Mouse (Mus musculus): Measurements from ENCODE around the gene Ugt1a1. TPM values are rescaled to one million over a fixed set of nuclear protein-coding genes. Genes with fewer than 3 reads are reported as not detected.

Ugt1a1 gene
- total and polyA plus RNA-seq, 2 experiments from 2014 or later: not detected

DNA sequence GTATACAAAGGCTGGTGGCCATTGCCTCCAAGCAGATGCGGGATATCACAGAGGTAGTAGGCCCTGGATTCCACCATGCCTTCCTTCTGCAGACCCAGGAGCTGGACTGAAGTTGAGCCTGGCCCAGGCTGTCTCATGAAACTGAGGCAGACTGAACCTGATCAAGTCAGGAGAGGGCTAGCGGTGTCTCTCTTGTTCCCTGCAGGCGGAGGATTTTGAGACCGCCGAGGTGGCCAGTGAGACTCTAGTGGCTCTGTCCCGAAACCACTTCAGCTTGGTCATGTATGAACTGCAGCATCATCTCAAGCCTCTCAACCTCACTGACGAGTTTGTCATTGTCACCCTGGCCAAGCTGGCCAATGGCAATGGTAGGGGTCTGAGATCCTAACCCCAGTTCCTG is 18.7 kb downstream of the Ugt1a1 start:
- no peaks in the 10 kb centered on the region for H3K36me3 ChIP-seq (ENCODE audit: insufficient read depth, low read length)
- H3K27ac ChIP-seq (ENCODE audit: low read depth, low read length): no peak overlapping the region
- H3K4me2 ChIP-seq (ENCODE audit: low read depth, low read length, poor library complexity, severe bottlenecking): no peak overlapping the region
- peaks cover 100% of the 10 kb centered on the region for H3K9me3 ChIP-seq (ENCODE audit: low read length)
- ATAC-seq (ENCODE audit: low FRiP score) (no peak), DNase-seq (ENCODE audit: low spot score) (no peak)
- no peak for TF ChIP-seq CTCF (IDR thresholded peaks at IDR 0.05)
- no peak overlapping the region for H3K9ac ChIP-seq (replicated peaks; ENCODE audit: low read length, poor library complexity, severe bottlenecking)
- no peaks in the 10 kb centered on the region for H3K27me3 ChIP-seq (ENCODE audit: insufficient read depth, low read length)
- no peaks in the 10 kb centered on the region for H3K4me1 ChIP-seq (ENCODE audit: insufficient read depth, low read length)
- 73% methylated on average over 7 of the region's 7 CpGs for WGBS
- H3K4me3 ChIP-seq (ENCODE audit: low read depth, low read length): no peak overlapping the region

DNA sequence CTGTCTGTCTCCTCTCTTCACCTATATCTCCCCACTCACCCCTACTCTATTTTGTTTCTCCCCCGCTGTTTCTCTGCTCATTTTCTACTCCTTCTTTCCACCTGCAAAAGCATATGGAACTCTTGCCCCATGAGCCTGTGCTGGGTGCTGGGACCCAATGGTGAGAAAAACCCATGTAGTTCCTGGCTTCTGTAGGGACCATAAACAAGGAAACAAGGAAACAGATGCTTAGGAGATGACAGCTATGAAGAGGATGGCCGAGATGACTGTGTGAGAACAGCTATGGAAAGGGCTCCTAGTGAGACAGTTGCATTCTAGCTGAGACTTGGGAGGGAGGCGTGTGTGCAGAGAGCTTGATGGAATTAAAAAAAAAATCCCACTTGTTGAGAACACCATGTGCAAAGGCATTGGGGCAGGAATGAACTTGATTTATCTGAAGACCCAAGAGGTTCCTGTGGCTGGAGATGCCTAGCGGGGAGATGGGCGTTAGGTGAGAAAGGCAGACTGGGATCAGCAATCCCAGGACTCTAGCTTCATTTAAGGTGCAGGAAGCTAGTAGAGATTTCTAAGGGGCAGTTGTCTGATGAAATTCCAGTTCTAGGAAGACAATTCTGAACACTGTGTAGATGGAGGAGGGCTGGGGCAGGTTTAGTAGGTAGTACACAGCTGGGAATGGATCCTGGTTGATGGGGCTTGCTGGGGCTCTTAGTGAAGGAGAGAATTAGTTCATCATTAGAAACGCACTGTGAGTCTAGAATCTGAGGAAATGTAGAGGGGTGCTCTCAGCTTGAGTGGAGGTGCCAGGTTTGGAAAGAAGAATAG is 19.4 kb downstream of the Ugt1a1 start:
- WGBS: 72% methylated on average over 6 of the region's 6 CpGs
- ATAC-seq (ENCODE audit: low FRiP score): no peak
- no peak overlapping the region for H3K27ac ChIP-seq (ENCODE audit: low read depth, low read length)
- TF ChIP-seq CTCF (IDR thresholded peaks at IDR 0.05): no peak
- H3K27me3 ChIP-seq (ENCODE audit: insufficient read depth, low read length): no peaks in the 10 kb centered on the region
- no peak for DNase-seq (ENCODE audit: low spot score)
- no peaks in the 10 kb centered on the region for H3K36me3 ChIP-seq (ENCODE audit: insufficient read depth, low read length)
- H3K4me2 ChIP-seq (ENCODE audit: low read depth, low read length, poor library complexity, severe bottlenecking): no peak overlapping the region
- no peak overlapping the region for H3K4me3 ChIP-seq (ENCODE audit: low read depth, low read length)
- no peaks in the 10 kb centered on the region for H3K4me1 ChIP-seq (ENCODE audit: insufficient read depth, low read length)
- H3K9ac ChIP-seq (replicated peaks; ENCODE audit: low read length, poor library complexity, severe bottlenecking): no peak overlapping the region
- peaks cover 100% of the 10 kb centered on the region for H3K9me3 ChIP-seq (ENCODE audit: low read length)

DNA sequence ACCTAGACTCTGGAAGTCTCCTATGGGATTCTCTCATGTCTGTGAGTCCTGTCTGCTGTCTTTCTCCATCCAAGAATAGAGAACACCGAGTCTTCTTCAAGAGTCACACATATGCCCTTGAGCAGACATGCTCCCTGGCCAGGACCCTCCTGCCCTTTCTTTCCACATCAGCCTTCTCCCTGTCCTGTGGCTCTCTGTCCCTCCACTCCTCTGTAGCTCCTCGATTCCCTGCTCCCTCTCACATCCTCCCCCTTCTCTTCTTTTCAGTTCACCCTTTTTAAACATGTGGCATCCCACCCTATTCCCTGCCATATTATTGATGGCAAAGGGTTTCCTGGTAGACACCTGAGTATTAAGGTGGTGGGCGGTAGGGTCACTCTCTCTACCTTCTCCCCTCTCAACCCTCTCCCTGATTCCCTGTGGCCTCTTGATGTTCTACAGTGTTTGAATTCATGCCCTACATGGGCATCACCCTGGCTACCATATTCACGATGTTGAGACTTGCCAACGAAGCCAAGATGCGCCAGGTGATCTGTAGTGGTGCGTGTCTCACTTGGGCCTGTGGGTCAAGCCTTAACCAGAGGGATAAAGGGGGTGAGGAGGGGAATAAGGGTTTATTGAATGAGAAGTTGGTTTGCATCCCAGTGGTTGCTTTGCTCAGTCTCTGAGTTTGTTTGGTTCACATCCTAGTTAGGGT is 20.2 kb downstream of the Ugt1a1 start:
- peaks cover 98% of the 10 kb centered on the region for H3K9me3 ChIP-seq (ENCODE audit: low read length)
- no peak for DNase-seq (ENCODE audit: low spot score)
- H3K4me2 ChIP-seq (ENCODE audit: low read depth, low read length, poor library complexity, severe bottlenecking): no peak overlapping the region
- no peak overlapping the region for H3K27ac ChIP-seq (ENCODE audit: low read depth, low read length)
- WGBS: 68% methylated on average over 7 of the region's 7 CpGs
- no peak overlapping the region for H3K4me3 ChIP-seq (ENCODE audit: low read depth, low read length)
- H3K36me3 ChIP-seq (ENCODE audit: insufficient read depth, low read length): no peaks in the 10 kb centered on the region
- no peak for TF ChIP-seq CTCF (IDR thresholded peaks at IDR 0.05)
- ATAC-seq (ENCODE audit: low FRiP score): no peak
- no peaks in the 10 kb centered on the region for H3K27me3 ChIP-seq (ENCODE audit: insufficient read depth, low read length)
- H3K4me1 ChIP-seq (ENCODE audit: insufficient read depth, low read length): no peaks in the 10 kb centered on the region
- H3K9ac ChIP-seq (replicated peaks; ENCODE audit: low read length, poor library complexity, severe bottlenecking): no peak overlapping the region

DNA sequence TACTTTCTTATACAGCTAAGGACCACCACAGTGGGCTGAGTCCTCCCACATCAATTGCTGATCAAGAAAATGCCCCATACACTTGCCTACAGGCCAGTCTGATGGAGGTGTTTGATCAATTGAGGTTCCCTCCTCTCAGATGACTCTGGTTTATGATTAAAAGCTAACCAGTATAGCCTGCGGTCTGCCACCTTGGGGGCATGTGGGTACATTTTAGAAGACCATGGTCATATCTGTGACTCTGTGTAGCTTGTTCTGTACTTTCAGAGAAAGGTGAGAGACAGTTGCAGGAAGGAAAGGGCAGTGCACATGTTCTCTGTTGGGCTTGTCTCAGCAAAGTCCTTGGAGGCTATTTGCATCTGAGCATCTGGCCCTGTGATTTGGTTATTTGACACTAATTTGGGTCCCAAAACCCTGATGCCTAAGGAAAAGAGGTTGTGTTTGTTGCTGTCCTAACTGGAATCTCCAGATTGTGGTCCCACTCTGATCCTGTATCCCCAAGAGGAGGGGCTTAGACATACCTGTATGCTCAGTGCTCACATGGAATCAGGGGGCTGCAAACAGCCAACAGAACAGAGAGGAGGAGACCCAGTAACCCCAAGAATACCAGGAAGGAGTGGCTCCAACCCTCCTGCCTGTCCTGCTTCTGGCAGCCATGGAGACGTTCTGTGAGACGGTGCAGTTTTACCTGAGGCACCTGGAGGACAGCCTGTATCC is 21.1 kb downstream of the Ugt1a1 start:
- ATAC-seq (ENCODE audit: low FRiP score) (no peak), DNase-seq (ENCODE audit: low spot score) (no peak)
- H3K9me3 ChIP-seq (ENCODE audit: low read length): peaks cover 98% of the 10 kb centered on the region
- no peak overlapping the region for H3K9ac ChIP-seq (replicated peaks; ENCODE audit: low read length, poor library complexity, severe bottlenecking)
- no peak overlapping the region for H3K27ac ChIP-seq (ENCODE audit: low read depth, low read length)
- no peaks in the 10 kb centered on the region for H3K4me1 ChIP-seq (ENCODE audit: insufficient read depth, low read length)
- no peak for TF ChIP-seq CTCF (IDR thresholded peaks at IDR 0.05)
- H3K4me2 ChIP-seq (ENCODE audit: low read depth, low read length, poor library complexity, severe bottlenecking): no peak overlapping the region
- 58% methylated on average over 3 of the region's 3 CpGs for WGBS
- no peaks in the 10 kb centered on the region for H3K36me3 ChIP-seq (ENCODE audit: insufficient read depth, low read length)
- H3K27me3 ChIP-seq (ENCODE audit: insufficient read depth, low read length): no peaks in the 10 kb centered on the region
- H3K4me3 ChIP-seq (ENCODE audit: low read depth, low read length): no peak overlapping the region

DNA sequence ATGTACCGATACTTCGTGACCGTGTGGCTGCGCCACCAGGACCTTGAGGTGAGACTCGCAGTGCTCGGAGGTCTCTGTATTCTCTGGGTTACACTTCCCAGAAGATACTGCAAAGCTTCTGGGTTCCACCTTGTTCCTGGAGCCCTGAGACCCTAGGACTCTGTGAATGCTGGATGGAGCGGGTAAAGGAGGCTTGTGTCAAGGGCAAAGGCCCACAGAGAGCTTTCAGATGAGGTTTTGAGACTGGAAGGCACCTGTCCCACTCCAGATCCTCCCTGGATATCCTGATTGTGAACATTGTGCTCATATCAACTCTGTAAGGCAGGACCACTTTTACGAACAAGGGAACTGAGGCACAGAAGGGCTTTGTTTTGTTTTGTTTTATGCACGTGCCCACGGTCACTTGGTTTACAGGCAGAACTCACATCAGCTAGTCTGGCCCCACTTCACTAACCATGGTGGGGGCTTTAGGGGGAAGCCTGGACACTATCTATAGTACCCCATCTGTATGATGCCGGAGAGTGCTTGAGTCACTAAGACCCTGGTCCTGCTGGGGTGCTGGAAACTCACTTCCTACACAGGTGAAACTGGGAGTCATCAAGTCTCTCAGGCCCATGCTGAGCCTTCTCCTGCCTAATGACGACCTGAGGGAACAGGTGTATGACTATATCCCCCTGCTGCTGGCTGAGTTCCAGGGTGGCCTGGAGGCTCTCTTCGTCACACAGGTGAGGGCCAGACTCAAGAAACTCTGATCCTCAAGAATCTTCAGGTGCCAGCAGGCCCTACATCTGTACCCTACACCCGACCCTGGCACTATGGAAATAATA is 21.9 kb downstream of the Ugt1a1 start:
- Histone ChIP-seq H3K36me3 (ENCODE audit: insufficient read depth, low read length) (no peaks in the 10 kb centered on the region), H3K4me2 (ENCODE audit: low read depth, low read length, poor library complexity, severe bottlenecking) (no peak overlapping the region), H3K27ac (ENCODE audit: low read depth, low read length) (no peak overlapping the region), H3K9me3 (ENCODE audit: low read length) (peaks cover 98% of the 10 kb centered on the region), H3K4me3 (ENCODE audit: low read depth, low read length) (no peak overlapping the region), H3K4me1 (ENCODE audit: insufficient read depth, low read length) (no peaks in the 10 kb centered on the region), H3K27me3 (ENCODE audit: insufficient read depth, low read length) (no peaks in the 10 kb centered on the region), H3K9ac (replicated peaks; ENCODE audit: low read length, poor library complexity, severe bottlenecking) (no peak overlapping the region)
- ATAC-seq (ENCODE audit: low FRiP score) (no peak), DNase-seq (ENCODE audit: low spot score) (no peak)
- 67% methylated on average over 14 of the region's 14 CpGs for WGBS
- no peak for TF ChIP-seq CTCF (IDR thresholded peaks at IDR 0.05)

Data from midbrain, postnatal 0 days (tissue).